12 mouse cellular contexts compared by ENCODE assay signal in genomic region chr19:46622659-46623193, GRCm38 (mm10). TPM values are rescaled to one million over a fixed set of nuclear protein-coding genes. Genes with fewer than 3 reads are reported as not detected.
A peak's percentile ranks its signal among the peaks of the same experiment; 100 is the strongest.
DNase-seq lines count a peak whose midpoint lies in the region; ATAC-seq lines count a peak whose summit lies in the region.
"Had no signal": no experiment of that assay in that cellular context is flagged by ENCODE, and none has a peak within 500 bp of the region (broad histone marks: within the 10 kb centered on the region; RNA-seq: fewer than 3 reads in every experiment).

No protein-coding gene starts in this region.

- peaks cover 94% of the 10 kb centered on the region for H3K4me1 ChIP-seq in heart, embryonic 10.5 days
- H3K4me1 ChIP-seq in brown adipose tissue, adult 24 weeks (ENCODE audit: control insufficient read depth, insufficient read depth, insufficient read length, low read length): peaks cover 68% of the 10 kb centered on the region
- peaks cover 78% of the 10 kb centered on the region for H3K4me1 ChIP-seq in hindbrain, embryonic 13.5 days (replicated peaks)
- H3K4me1 ChIP-seq in midbrain, embryonic 11.5 days (ENCODE audit: control insufficient read depth, insufficient read depth, low read length): peaks cover 51% of the 10 kb centered on the region

- WGBS in heart, embryonic 10.5 days: 28% methylated on average over 12 of the region's 12 CpGs
- 34% methylated on average over 12 of the region's 12 CpGs for WGBS in hindbrain, embryonic 13.5 days
- WGBS in midbrain, embryonic 11.5 days: 30% methylated on average over 12 of the region's 12 CpGs

- peak overlapping the region; percentile 67 for H3K4me3 ChIP-seq in heart, embryonic 10.5 days
- 0 out of 2 replicates have a peak overlapping the region, but pooled peaks have one; percentile 12 for H3K4me3 ChIP-seq in brown adipose tissue, adult 24 weeks (ENCODE audit: insufficient read depth, low read depth, low read length)
- H3K4me3 ChIP-seq in hindbrain, embryonic 13.5 days: no peak overlapping the region
- no peak overlapping the region for H3K4me3 ChIP-seq in midbrain, embryonic 11.5 days (ENCODE audit: low read depth, low read length)
- H3K4me3 ChIP-seq: erythroblast, embryonic 14.5 days had no signal

- peaks cover 19% of the 10 kb centered on the region for H3K36me3 ChIP-seq in heart, embryonic 10.5 days
- H3K36me3 ChIP-seq in hindbrain, embryonic 13.5 days: peaks cover 11% of the 10 kb centered on the region
- H3K36me3 ChIP-seq in midbrain, embryonic 11.5 days (ENCODE audit: control insufficient read depth, insufficient read depth, low read length): peaks cover 4% of the 10 kb centered on the region; the same call in 1 of the 2 replicates

- H3K4me2 ChIP-seq in hindbrain, embryonic 13.5 days: peak overlapping the region; percentile 46
- H3K4me2 ChIP-seq in midbrain, embryonic 11.5 days: peak overlapping the region; percentile 36; the same call in 1 of the 2 replicates

- H3K27ac ChIP-seq in heart, embryonic 10.5 days: peak overlapping the region; percentile 91
- no peak overlapping the region for H3K27ac ChIP-seq in brown adipose tissue, adult 24 weeks (replicated peaks; ENCODE audit: low read depth, low read length)
- H3K27ac ChIP-seq in hindbrain, embryonic 13.5 days: peak overlapping the region; percentile 70
- peak overlapping the region; percentile 45 for H3K27ac ChIP-seq in midbrain, embryonic 11.5 days (ENCODE audit: low read depth, low read length)

- H3K9ac ChIP-seq in hindbrain, embryonic 13.5 days: peak overlapping the region; percentile 53; the same call in 1 of the 2 replicates
- H3K9ac ChIP-seq in midbrain, embryonic 11.5 days (ENCODE audit: low read length): peak overlapping the region; percentile 28; the same call in 1 of the 2 replicates

- no peaks in the 10 kb centered on the region for H3K27me3 ChIP-seq in heart, embryonic 10.5 days (ENCODE audit: insufficient read depth, poor library complexity, severe bottlenecking)
- H3K27me3 ChIP-seq in hindbrain, embryonic 13.5 days: no peaks in the 10 kb centered on the region
- H3K27me3 ChIP-seq in midbrain, embryonic 11.5 days (ENCODE audit: control insufficient read depth, insufficient read depth, low read length): no peaks in the 10 kb centered on the region

- no peaks in the 10 kb centered on the region for H3K9me3 ChIP-seq in heart, embryonic 10.5 days
- no peaks in the 10 kb centered on the region for H3K9me3 ChIP-seq in hindbrain, embryonic 13.5 days
- H3K9me3 ChIP-seq in midbrain, embryonic 11.5 days (ENCODE audit: control insufficient read depth, low read length): no peaks in the 10 kb centered on the region

- 0 out of 2 replicates have a peak, but pooled peaks have one; percentile 25 for ATAC-seq in hindbrain, embryonic 13.5 days (ENCODE audit: low FRiP score)
- no peak for ATAC-seq in midbrain, embryonic 11.5 days (ENCODE audit: low FRiP score)

- no peak for DNase-seq in heart, embryonic 10.5 days (ENCODE audit: low spot score)
- no peak for DNase-seq in heart, adult 8-10 months (ENCODE audit: low spot score)
- peak; percentile 90 for DNase-seq in midbrain, embryonic 11.5 days (ENCODE audit: low spot score, missing footprints)
- DNase-seq in testis, postnatal 10 days (ENCODE audit: low spot score): no peak
- DNase-seq in layer of hippocampus, adult 18-20 months (ENCODE audit: low spot score in 2 of 2): no peak
- DNase-seq in testis, postnatal 14 days (ENCODE audit: low spot score): no peak
- DNase-seq: adrenal gland, adult 8-10 months; right cerebral cortex, postnatal 25 days had no signal

RNA-seq across cellular contexts. Expression of gene Wbp1l, which starts 23.8 kb away (rescaled TPM):
- polyA plus RNA-seq in heart, embryonic 10.5 days (2016; fragmentation: Nextera tagmentation; extraction: Ambion mirVana): 53.9 and 61.8 TPM in 2 replicates
- total RNA-seq in heart, adult 8-10 months (2022): 10 to 100 TPM; 46.6 to 60.7 (median 56.0) TPM
- polyA plus RNA-seq in brown adipose tissue, adult 24 weeks (2012; ENCODE audit: insufficient read depth, insufficient read length, missing spikeins): 18.9 and 24.4 TPM in 2 replicates
- 42.2 and 44.5 TPM in 2 replicates for polyA plus RNA-seq in hindbrain, embryonic 13.5 days (2015; fragmentation: Nextera tagmentation; extraction: Ambion mirVana)
- polyA plus RNA-seq in midbrain, embryonic 11.5 days (2014; fragmentation: Nextera tagmentation; extraction: Ambion mirVana): 29.0 and 30.3 TPM in 2 replicates
- 10 to 100 TPM; 38.1 to 40.1 TPM for total RNA-seq in layer of hippocampus, adult 18-20 months (2021)

RNA-seq across cellular contexts. Expression of gene Sfxn2, which starts 49.6 kb away (rescaled TPM):
- polyA plus RNA-seq in heart, embryonic 10.5 days (2016; fragmentation: Nextera tagmentation; extraction: Ambion mirVana): 14.2 and 14.5 TPM in 2 replicates
- 1 to 10 TPM; 2.2 to 4.9 (median 2.7) TPM for total RNA-seq in heart, adult 8-10 months (2022)
- polyA plus RNA-seq in brown adipose tissue, adult 24 weeks (2012; ENCODE audit: insufficient read depth, insufficient read length, missing spikeins): 3.8 and 6.4 TPM in 2 replicates
- 10.3 and 12.6 TPM in 2 replicates for polyA plus RNA-seq in hindbrain, embryonic 13.5 days (2015; fragmentation: Nextera tagmentation; extraction: Ambion mirVana)
- 12.1 and 12.7 TPM in 2 replicates for polyA plus RNA-seq in midbrain, embryonic 11.5 days (2014; fragmentation: Nextera tagmentation; extraction: Ambion mirVana)
- total RNA-seq in layer of hippocampus, adult 18-20 months (2021): 1 to 10 TPM; 5.2 to 7.6 TPM

RNA-seq across cellular contexts. Expression of gene Arl3, which starts 49.7 kb away (rescaled TPM):
- 112 and 134 TPM in 2 replicates for polyA plus RNA-seq in heart, embryonic 10.5 days (2016; fragmentation: Nextera tagmentation; extraction: Ambion mirVana)
- total RNA-seq in heart, adult 8-10 months (2022): 10 to 100 TPM; 31.3 to 56.0 (median 43.5) TPM
- polyA plus RNA-seq in brown adipose tissue, adult 24 weeks (2012; ENCODE audit: insufficient read depth, insufficient read length, missing spikeins): 44.9 and 58.1 TPM in 2 replicates
- 212 and 220 TPM in 2 replicates for polyA plus RNA-seq in hindbrain, embryonic 13.5 days (2015; fragmentation: Nextera tagmentation; extraction: Ambion mirVana)
- 155 and 160 TPM in 2 replicates for polyA plus RNA-seq in midbrain, embryonic 11.5 days (2014; fragmentation: Nextera tagmentation; extraction: Ambion mirVana)
- 100 to 1,000 TPM; 127 to 132 TPM for total RNA-seq in layer of hippocampus, adult 18-20 months (2021)

RNA-seq across cellular contexts. Expression of gene Cyp17a1, which starts 50.2 kb away (rescaled TPM):
- polyA plus RNA-seq in heart, embryonic 10.5 days (2016; fragmentation: Nextera tagmentation; extraction: Ambion mirVana): 0.40 and 1.2 TPM in 2 replicates
- not detected for total RNA-seq in heart, adult 8-10 months (2022)
- polyA plus RNA-seq in brown adipose tissue, adult 24 weeks (2012; ENCODE audit: insufficient read depth, insufficient read length, missing spikeins): not detected in 2 replicates
- polyA plus RNA-seq in hindbrain, embryonic 13.5 days (2015; fragmentation: Nextera tagmentation; extraction: Ambion mirVana): not detected in 2 replicates
- not detected in 2 replicates for polyA plus RNA-seq in midbrain, embryonic 11.5 days (2014; fragmentation: Nextera tagmentation; extraction: Ambion mirVana)
- not detected for total RNA-seq in layer of hippocampus, adult 18-20 months (2021)
- total RNA-seq: left cerebral cortex, postnatal 14 days had no signal
- polyA plus RNA-seq: erythroblast, embryonic 14.5 days had no signal

Comparison
In these comparisons a context has a peak if more than half of its experiments do, and no peak if none do; other contexts are left out.
1. H3K4me3 ChIP-seq: peak in heart, embryonic 10.5 days (single experiment) and brown adipose tissue, adult 24 weeks (single experiment); none in hindbrain, embryonic 13.5 days (single experiment) and midbrain, embryonic 11.5 days (single experiment).